Mouse (Mus musculus): ENCODE results near the gene Cxcl2.

DNA sequence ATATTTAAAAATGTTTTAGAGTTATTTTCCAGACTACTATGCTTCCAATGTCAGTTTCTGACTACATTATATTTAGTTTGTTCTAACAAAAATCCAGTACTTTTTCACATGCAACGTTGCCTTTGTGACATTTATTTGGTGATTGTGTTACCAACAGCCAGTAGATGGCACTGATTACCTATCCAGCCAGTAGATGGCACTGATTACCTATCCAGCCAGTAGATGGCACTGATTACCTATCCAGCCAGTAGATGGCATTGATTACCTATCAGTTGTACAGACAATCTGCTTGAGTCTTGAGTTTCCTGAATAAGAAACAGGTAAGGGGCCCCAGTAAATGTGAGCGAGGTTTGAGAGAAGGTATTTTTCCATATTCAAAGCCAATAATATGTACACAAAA lies 47.8 kb downstream of the Cxcl2 start:
- TF ChIP-seq CTCF (IDR thresholded peaks at IDR 0.05; ENCODE audit: extremely low read depth, insufficient read length, insufficient replicate concordance, low read depth, low read length) (no peak), POLR2A (IDR thresholded peaks at IDR 0.05; ENCODE audit: low read depth, low read length) (no peak)

All from small intestine, adult 2 months (tissue).